Mouse (Mus musculus): Measurements from ENCODE around the gene Olfr723.
"Not testable (repeated sequence)": the region's sequence is repeated elsewhere in the genome, so short reads cannot be mapped to it uniquely, and the experiment has no call there.

Gene Olfr723

DNA sequence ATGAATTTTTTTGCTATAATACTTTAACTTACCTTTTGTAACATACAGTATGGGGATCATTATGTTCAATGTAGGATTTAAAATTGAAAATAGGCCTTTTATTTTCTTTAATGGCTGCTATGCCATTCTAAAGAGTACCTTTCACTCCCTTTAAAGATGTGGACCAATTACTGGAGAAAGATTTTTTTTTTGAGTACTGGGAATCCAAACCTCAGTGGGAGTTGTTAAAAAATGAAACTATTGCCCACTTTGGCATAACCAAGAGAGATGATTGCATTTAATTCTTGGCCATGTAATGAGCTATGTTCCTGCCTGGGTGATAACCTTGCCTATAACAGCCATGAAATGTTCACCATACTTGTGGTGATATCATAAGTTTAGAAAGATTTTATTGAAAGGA lies at the start of gene Olfr723:
Gene Olfr723, minus strand, starts transcription at position 101 of the 400 bp plus-strand sequence.
- not testable (repeated sequence) for DNase-seq

DNA sequence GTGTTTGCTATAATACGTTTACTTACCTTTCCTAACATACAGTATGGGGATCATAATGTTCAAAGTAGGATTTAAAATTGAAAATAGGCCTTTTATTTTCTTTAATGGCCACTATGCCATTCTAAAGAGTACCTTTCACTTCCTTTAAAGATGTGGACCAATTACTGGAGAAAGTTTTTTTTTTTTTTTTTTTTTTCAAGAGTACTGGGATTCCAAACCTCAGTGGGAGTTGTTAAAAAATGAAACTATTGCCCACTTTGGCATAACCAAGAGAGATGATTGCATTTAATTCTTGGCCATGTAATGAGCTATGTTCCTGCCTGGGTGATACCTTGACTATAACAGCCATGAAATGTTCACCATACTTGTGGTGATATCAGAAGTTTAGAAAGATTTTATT lies 31.6 kb upstream of the Olfr723 start, which contains the start of gene Olfr724:
Gene Olfr724, minus strand, starts transcription at position 101 of the 400 bp plus-strand sequence.
- DNase-seq: not testable (repeated sequence)

DNA sequence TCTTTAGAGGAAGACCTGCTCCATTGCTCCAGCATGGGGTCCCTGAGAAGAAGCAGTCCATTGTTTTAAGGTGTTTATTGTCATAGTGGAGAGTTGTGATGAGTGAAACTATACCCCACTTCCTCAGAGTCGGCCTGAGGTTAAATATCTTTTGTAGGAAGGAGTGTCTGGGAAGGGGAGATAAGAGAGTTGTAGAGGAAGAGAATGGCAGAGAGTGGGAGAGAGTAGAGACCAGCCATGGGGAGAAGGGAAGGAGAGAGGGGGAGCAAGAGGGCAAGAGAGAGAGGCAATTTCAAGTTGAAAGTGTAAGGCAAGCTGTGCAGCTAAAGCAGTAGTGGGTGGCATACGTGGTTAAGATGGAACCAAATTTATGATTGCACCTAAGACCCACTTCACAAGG lies 24.3 kb upstream of the Olfr723 start:
- DNase-seq: no peak

DNA sequence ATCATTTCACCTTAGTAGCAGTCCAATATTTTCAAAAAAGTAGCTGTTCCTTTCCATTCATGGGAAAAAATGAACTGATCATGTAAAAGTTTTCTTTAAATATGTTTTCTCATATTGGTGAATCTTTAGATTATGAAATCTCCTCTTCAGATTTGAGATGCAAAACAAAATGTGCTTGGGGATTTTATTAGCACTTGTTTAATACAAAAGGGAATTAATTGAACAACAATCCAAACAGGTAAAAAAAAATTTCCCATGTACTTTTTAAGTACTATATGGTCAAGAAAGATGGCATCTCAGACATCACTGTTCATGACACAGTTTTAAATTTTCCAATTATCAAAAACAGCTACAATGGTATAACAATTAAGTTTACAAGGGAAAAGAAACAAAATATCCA lies 29.7 kb downstream of the Olfr723 start, which contains the start of gene Olfr722:
Gene Olfr722, minus strand, starts transcription at position 101 of the 400 bp plus-strand sequence.
- DNase-seq: no peak

Measured in kidney, postnatal 14 days (tissue).